Mouse (Mus musculus) forebrain, embryonic 14.5 days (tissue): ENCODE data around the gene Tarbp2. TPM values are rescaled to one million over a fixed set of nuclear protein-coding genes. Genes with fewer than 3 reads are reported as not detected.

Experiments
- ATAC-seq: fragments of 200-750 bp; cut with Nextera tagmentation; 2 replicates; pipeline ENCODE4 v1.8.0; 2017; ENCODE audit warnings: mild to moderate bottlenecking, moderate library complexity
- DNase-seq: peaks from one replicate; pipeline ENCODE4 v3.0.0-alpha.2; 2015; ENCODE audit warnings: low spot score
- H3K27ac ChIP-seq: fragments of 300-500 bp; sonication (generic); 2 replicates; pipeline ENCODE4 v1.5.1; 2014; ENCODE audit warnings: low read depth, mild to moderate bottlenecking, control low read depth, low read length, moderate library complexity
- H3K27me3 ChIP-seq: fragments of 300-500 bp; sonication (generic); replicated peaks from 2 replicates; pipeline ENCODE4 v1.6.1; 2014; ENCODE audit warnings: low read length, control low read depth, mixed read lengths; ENCODE audit not compliant: control insufficient read depth, insufficient read depth
- H3K36me3 ChIP-seq: fragments of 300-500 bp; sonication (generic); 2 replicates; pipeline ENCODE4 v1.6.1; 2014; ENCODE audit warnings: low read length, control low read depth; ENCODE audit not compliant: control insufficient read depth, insufficient read depth
- H3K4me1 ChIP-seq: fragments of 300-500 bp; sonication (generic); 2 replicates; pipeline ENCODE4 v1.6.1; 2014; ENCODE audit warnings: antibody characterized with exemption, low read length, control low read depth; ENCODE audit not compliant: control insufficient read depth, insufficient read depth
- H3K4me2 ChIP-seq: fragments of 300-500 bp; sonication (generic); 2 replicates; pipeline ENCODE4 v1.6.1; 2014; ENCODE audit warnings: mild to moderate bottlenecking, control low read depth, low read length
- H3K4me3 ChIP-seq: fragments of 300-500 bp; sonication (generic); 2 replicates; pipeline ENCODE4 v1.5.1; 2014; ENCODE audit warnings: low read depth, low read length, control low read depth
- H3K9ac ChIP-seq: fragments of 300-500 bp; sonication (generic); 2 replicates; pipeline ENCODE4 v1.6.1; 2014; ENCODE audit warnings: mild to moderate bottlenecking, low read length, control low read depth, moderate library complexity
- H3K9me3 ChIP-seq: fragments of 300-500 bp; sonication (generic); replicated peaks from 2 replicates; pipeline ENCODE4 v1.6.1; 2016; ENCODE audit warnings: low read length, control low read depth, mixed read lengths; ENCODE audit not compliant: control insufficient read depth
- WGBS: fragments of 180-500 bp; shearing (Covaris S2); extraction: QIAGEN DNeasy Blood & Tissue Kit; methylation state at CpG from one replicate; pipeline ENCODE4 v1.1.7; 2014; 5-methylcytosine and 5-hydroxymethylcytosine counted together
- polyA plus RNA-seq: library from polyadenylated mRNA; unstranded; fragments of >200 nt; fragmentation: Nextera tagmentation; extraction: Ambion mirVana; gene quantifications from 2 replicates; pipeline ENCODE4 v1.2.1, GENCODE M21; 2014

Tarbp2 gene
- 83.9 and 90.7 TPM in 2 replicates for polyA plus RNA-seq

GRCm38 (mm10) chr15:102517976-102518858 is at the start of gene Tarbp2:
Gene Tarbp2 (plus strand): TSS chr15:102518192.
- peaks cover 16% of the 10 kb centered on the region for H3K4me1 ChIP-seq
- ATAC-seq (peak; percentile 91), DNase-seq (peak; percentile 100)
- H3K9me3 ChIP-seq, result no peaks in the 10 kb centered on the region
- WGBS, result under 1% methylated on average over 60 of the region's 60 CpGs
- H3K4me2 ChIP-seq, result peak within 1 kb of the TSS; percentile 61
- peaks cover 21% of the 10 kb centered on the region for H3K36me3 ChIP-seq
- H3K9ac ChIP-seq, result peak within 1 kb of the TSS; percentile 87
- H3K27me3 ChIP-seq, result no peaks in the 10 kb centered on the region
- peak within 1 kb of the TSS; percentile 75 for H3K4me3 ChIP-seq
- H3K27ac ChIP-seq, result peak within 1 kb of the TSS; percentile 99

GRCm38 (mm10) chr15:102468675-102469370 is 49.2 kb upstream of the Tarbp2 start:
- 95% methylated on average over 9 of the region's 9 CpGs for WGBS
- Histone ChIP-seq H3K4me3 (no peak overlapping the region), H3K4me2 (no peak overlapping the region), H3K36me3 (peaks cover 3% of the 10 kb centered on the region), H3K9me3 (no peaks in the 10 kb centered on the region), H3K9ac (no peak overlapping the region), H3K27me3 (no peaks in the 10 kb centered on the region), H3K27ac (no peak overlapping the region), H3K4me1 (peaks cover 14% of the 10 kb centered on the region)
- no peak for DNase-seq
- no peak for ATAC-seq

GRCm38 (mm10) chr15:102470183-102470604 is 47.8 kb upstream of the Tarbp2 start, which contains the start of gene Pcbp2:
Gene Pcbp2 (plus strand): TSS chr15:102470539.
- no peaks in the 10 kb centered on the region for H3K27me3 ChIP-seq
- under 1% methylated on average over 34 of the region's 40 CpGs for WGBS
- peak; percentile 99 for ATAC-seq
- peaks cover 14% of the 10 kb centered on the region for H3K4me1 ChIP-seq
- peak within 1 kb of the TSS; percentile 96 for H3K27ac ChIP-seq
- DNase-seq, result peak; percentile 99
- peaks cover 17% of the 10 kb centered on the region for H3K36me3 ChIP-seq
- peak within 1 kb of the TSS; percentile 94 for H3K9ac ChIP-seq
- H3K9me3 ChIP-seq, result no peaks in the 10 kb centered on the region
- H3K4me3 ChIP-seq, result peak within 1 kb of the TSS; percentile 83
- peak within 1 kb of the TSS; percentile 71 for H3K4me2 ChIP-seq

- Histone ChIP-seq H3K9me3 (no peaks in the 10 kb centered on the region), H3K36me3 (peaks cover 22% of the 10 kb centered on the region), H3K4me3 (peak overlapping the region; percentile 83), H3K27ac (peak overlapping the region; percentile 96), H3K4me2 (peak overlapping the region; percentile 71), H3K27me3 (no peaks in the 10 kb centered on the region), H3K4me1 (peaks cover 14% of the 10 kb centered on the region), H3K9ac (peak overlapping the region; percentile 94)
- 1% methylated on average over 34 of the region's 67 CpGs for WGBS
- DNase-seq (peak; percentile 84), ATAC-seq (peak; percentile 72)
Measured at GRCm38 (mm10) chr15:102470605-102471294, 47.2 kb upstream of the Tarbp2 start.

- Histone ChIP-seq H3K9ac (peak overlapping the region; percentile 94), H3K4me3 (peak overlapping the region; percentile 83), H3K9me3 (no peaks in the 10 kb centered on the region), H3K4me1 (peaks cover 14% of the 10 kb centered on the region), H3K27ac (peak overlapping the region; percentile 96), H3K4me2 (peak overlapping the region; percentile 71), H3K36me3 (peaks cover 27% of the 10 kb centered on the region), H3K27me3 (no peaks in the 10 kb centered on the region)
- under 1% methylated on average over 10 of the region's 10 CpGs for WGBS
- DNase-seq, result no peak
- ATAC-seq, result no peak
Measured at GRCm38 (mm10) chr15:102471295-102471645, 46.7 kb upstream of the Tarbp2 start.

GRCm38 (mm10) chr15:102471727-102472126 is 46.3 kb upstream of the Tarbp2 start:
- Histone ChIP-seq H3K4me2 (peak overlapping the region; percentile 71), H3K27me3 (no peaks in the 10 kb centered on the region), H3K4me1 (peaks cover 14% of the 10 kb centered on the region), H3K36me3 (peaks cover 32% of the 10 kb centered on the region), H3K9ac (peak overlapping the region; percentile 41; the same call in 1 of the 2 replicates), H3K27ac (no peak overlapping the region), H3K4me3 (peak overlapping the region; percentile 83), H3K9me3 (no peaks in the 10 kb centered on the region)
- DNase-seq, result no peak
- no peak for ATAC-seq

GRCm38 (mm10) chr15:102473246-102473645 is 44.7 kb upstream of the Tarbp2 start:
- ATAC-seq (no peak), DNase-seq (no peak)
- Histone ChIP-seq H3K4me3 (no peak overlapping the region), H3K4me2 (no peak overlapping the region; the same call in 1 of the 2 replicates), H3K4me1 (peaks cover 14% of the 10 kb centered on the region), H3K27me3 (no peaks in the 10 kb centered on the region), H3K9me3 (no peaks in the 10 kb centered on the region), H3K9ac (no peak overlapping the region), H3K27ac (no peak overlapping the region), H3K36me3 (peaks cover 47% of the 10 kb centered on the region)
- 72% methylated on average over 2 of the region's 2 CpGs for WGBS

GRCm38 (mm10) chr15:102474520-102474919 is 43.5 kb upstream of the Tarbp2 start:
- DNase-seq, result no peak
- H3K4me2 ChIP-seq, result no peak overlapping the region
- no peak overlapping the region for H3K4me3 ChIP-seq
- H3K9ac ChIP-seq, result no peak overlapping the region
- no peak overlapping the region for H3K27ac ChIP-seq
- 91% methylated on average over 2 of the region's 2 CpGs for WGBS
- ATAC-seq, result no peak
- peaks cover 14% of the 10 kb centered on the region for H3K4me1 ChIP-seq
- H3K36me3 ChIP-seq, result peaks cover 58% of the 10 kb centered on the region
- H3K27me3 ChIP-seq, result no peaks in the 10 kb centered on the region
- no peaks in the 10 kb centered on the region for H3K9me3 ChIP-seq
